Mouse (Mus musculus) MN1 (cell line): ENCODE results near the gene Stk11ip.
A peak's percentile ranks its signal among the peaks of the same experiment; 100 is the strongest.

Experiments used
- DNase-seq: peaks from one replicate; pipeline ENCODE4 v3.0.0-alpha.2; 2016; ENCODE audit warnings: low spot score

The Stk11ip gene

DNA sequence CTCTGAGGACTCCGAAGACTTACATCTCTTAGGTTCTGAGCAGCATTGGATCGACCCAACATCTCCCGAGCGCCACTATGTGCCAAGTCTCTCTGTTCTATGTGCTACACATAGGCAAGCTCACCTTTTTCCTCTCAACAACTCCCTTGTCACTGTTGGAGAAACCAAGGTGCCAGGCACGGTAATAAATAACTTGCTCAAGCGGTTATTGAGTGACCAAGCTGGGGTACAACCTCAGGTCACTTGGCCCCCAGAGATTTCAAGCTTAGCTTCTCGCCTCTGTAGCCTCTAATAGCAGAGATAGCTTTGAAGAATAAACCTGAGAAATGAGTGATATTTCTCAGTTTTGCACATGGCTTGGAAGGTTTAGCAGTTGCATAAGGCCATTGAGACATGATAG is 20.2 kb downstream of the Stk11ip start:
- DNase-seq, result no peak

DNA sequence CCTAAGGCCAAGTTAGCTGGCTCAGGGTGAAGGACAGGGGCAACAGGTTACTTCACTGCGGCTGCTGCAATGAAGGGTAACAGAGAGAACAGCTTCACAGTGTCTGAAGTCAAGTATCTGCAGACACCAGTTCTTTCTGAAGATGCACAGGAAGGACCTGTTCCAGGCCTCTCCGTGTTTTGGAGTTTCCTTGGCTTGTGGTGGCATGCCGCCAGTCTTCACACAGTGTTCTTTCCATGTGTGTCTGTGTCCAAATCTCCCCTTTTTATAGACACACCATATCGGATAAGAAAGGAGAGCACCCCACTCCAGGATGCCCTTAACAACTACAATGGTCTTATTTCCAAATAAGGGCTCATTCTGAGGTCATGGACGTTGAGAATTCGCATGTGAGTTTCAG is 23.0 kb downstream of the Stk11ip start:
- DNase-seq, result no peak

DNA sequence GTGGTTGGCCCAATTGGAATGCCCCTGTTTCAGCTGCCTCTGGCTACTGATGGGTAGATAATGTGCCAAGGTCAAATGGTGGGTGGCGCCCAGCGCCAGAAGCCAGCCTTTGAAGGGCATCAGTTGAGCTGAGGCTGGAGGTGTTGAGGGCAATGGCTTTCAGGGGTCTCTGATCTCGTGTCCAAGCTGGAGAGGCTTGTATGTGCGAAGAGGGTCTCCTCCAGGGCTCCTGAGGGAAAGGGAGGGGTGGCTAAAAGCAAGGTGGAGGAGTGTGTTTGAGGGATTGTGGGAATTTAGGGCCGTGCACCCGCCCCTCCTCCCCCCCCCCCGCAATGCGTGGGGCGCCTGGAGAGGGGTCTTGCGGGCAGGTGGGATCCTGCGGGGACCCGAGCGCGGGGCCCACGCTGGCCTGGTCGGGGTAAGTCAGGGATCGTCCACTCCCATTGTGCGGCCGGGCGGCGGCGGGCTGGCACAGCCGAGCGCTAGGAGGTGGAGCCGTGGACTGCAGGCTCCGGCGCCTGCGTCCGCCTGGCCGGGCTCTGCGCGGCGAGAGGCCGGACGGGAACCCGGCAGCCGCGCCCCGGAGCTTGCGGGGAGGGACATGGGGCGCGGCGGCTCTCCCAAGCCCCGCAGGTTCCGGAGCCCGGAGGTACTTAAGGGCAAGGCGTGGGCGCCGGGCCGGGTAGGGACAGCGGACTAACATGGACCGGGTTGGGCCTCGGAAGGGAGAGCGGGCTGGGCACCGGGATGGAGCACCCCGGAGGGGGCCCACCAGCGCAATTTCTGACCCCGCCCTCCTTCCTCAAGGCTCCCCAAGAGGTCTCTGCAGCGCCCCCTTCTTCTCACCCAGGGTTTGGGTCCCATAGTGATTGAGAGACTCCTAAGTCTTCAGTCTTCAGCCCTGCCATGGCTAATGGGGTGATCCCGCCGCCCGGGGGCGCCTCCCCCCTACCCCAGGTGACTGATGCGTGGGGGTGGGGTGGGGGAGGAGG is 24.9 kb downstream of the Stk11ip start, which contains the start of gene Slc4a3:
Gene Slc4a3 (plus strand): TSS at position 302 of the 992 bp plus-strand sequence.
- peak; percentile 80 for DNase-seq

DNA sequence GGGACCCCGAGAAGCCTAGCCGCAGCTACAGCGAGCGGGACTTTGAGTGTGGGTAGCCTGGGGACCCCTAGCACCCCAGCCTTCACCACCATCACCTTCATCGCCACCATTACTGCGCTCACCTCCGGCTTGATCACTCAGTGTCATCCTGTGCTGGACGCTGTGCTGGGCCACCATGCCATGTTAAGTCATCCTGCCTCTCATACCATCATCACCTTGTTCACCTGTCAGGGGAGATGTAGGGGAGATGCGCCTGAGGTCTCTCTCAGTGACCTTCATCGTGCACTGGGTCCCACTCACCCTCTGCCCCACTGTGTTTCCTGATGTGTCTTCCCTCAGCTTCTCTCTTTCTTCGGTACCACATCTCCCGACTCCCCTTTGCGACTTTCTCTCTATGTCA is 26.0 kb downstream of the Stk11ip start:
- no peak for DNase-seq

DNA sequence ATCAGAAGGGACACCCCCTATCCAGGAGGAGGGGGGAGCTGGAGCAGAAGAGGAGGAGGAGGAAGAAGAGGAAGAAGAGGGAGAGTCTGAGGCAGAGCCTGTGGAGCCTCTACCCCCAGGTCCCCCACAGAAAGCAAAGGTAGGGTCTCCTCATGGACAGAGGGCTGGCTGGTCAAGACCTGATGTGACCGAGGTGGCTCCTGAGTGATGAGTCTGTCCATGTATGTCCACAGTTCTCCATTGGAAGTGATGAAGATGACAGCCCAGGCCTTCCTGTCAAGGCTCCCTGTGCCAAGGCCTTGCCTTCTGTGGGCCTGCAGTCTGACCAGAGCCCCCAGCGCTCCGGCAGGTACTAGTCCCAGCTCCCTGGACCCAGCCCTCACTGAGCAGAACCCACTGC is 26.8 kb downstream of the Stk11ip start:
- no peak for DNase-seq

DNA sequence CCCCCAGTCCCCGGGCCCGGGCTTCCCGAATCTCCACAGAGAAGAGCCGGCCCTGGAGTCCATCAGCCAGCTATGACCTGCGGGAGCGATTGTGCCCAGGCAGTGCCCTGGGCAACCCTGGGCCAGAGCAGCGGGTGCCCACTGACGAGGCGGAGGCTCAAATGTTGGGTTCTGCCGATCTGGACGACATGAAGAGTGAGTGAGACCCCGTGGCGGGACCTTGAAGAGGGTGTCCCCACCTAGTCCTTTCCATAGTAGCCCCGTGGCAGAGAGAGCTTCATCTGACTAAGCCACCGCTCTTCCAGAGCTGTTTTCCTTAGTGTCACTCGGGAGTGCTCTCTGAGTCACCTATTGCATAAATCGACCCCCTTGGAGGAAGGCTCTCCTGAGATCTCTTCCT is 27.5 kb downstream of the Stk11ip start:
- no peak for DNase-seq

DNA sequence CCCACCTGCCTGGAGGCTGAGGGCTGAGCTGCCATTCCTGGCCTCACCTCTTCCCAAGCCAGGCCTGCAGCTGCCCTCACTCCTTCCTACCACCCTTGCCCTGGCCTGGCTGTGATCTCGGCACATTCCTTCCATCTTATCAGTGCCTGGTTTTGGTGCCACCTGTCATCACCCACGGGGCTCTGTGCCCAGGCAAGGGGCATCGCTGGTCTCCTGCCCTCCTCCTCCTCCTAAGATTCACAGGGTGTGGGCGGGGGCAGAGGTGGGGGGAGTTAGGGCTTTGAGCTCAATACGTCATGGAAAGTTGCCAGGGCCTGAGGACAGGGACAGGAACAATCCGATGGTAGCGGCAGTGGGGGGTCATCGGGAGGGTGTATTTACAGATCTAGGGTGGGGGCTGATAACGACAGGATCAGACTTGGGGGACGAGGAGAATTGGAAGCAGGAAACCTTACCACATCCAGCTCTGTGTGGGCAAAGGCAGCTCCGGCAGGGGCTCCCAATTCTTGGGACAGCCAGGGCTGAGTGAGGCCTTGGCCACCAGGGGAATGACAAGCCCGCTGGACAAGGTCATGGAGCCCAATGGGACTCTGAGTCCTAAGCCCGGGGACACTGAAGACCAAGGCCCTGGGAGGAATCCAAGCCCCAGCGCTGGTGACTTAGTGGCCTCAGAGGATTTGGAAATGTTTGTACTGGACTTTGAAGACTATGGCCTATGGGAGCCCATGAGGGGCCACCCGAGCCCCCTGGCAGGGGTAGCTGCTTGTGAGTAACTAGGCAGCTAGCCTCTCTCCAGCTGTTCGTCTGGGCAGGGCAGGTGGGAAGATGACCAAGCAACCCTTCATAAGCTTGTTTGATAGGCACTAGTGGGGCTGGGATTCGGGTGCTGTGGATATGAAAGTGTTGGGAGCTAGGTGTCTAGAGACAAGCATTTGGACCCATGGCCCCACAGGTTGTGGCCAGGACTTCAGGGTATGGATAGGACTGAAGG is 28.3 kb downstream of the Stk11ip start:
- no peak for DNase-seq

DNA sequence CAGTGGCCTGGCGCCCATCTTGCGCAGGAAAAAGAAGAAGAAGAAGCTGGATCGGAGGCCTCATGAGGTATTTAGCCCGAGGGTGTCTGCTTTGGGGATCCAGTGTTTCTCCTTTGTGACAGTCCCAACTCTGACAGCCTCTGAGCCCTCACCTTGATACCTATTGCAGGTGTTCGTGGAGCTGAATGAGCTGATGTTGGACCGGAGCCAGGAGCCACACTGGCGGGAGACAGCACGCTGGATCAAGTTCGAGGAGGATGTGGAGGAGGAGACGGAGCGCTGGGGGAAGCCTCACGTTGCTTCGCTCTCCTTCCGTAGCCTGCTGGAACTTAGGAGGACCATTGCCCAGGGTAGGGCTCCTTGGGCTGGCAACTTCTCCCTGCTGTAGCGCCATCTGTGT is 29.3 kb downstream of the Stk11ip start:
- no peak for DNase-seq

DNA sequence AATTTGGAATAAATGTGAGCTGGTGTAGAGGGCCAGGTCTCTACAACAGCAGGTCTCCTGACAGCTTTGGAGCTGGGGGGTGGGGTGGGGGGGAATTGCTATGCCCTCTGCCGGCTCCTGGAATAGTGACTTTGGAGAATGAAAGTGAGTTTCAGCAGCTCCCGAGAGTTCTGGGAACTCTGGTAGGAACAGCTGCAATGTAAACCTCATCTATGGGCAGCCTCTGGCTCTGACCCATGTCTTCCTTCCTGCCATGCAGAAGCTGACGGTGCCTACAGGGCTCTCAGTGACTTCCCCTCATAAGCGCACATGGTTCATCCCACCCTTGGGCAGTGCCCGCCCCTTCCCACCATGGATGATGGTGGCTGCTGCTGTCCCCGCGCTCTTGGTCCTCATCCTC is 34.4 kb downstream of the Stk11ip start:
- DNase-seq, result no peak

DNA sequence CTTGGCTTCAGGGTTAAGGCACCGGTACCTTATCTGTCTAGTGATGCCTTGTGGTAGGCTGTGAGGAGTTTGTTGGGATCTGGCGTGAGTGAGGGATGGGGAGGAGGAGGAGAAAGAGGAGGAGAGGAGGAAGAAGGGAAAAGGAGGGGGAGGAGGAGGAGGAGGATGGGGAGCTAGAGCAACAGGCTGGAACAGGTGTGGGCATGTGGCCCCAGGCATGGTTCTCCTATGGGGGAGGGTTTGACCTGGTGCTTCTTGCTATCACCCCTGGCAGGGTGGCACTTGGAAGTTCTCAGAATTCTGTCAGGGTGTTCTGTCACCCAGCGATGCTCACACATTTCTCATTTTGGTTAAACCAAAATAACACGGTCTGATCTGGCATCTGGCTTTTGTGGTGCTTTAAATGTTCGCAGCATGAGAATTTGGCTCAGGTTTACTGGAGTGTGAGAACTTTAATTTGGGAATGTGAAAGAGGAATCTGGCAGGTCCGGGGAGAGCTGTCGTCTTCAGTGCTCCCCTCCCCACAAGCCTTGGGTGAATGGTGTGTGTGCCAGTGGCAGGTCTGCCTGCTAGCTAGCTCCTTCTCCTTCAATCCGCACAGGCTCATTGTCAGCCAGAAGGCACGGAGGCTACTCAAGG is 34.9 kb downstream of the Stk11ip start:
- no peak for DNase-seq

DNA sequence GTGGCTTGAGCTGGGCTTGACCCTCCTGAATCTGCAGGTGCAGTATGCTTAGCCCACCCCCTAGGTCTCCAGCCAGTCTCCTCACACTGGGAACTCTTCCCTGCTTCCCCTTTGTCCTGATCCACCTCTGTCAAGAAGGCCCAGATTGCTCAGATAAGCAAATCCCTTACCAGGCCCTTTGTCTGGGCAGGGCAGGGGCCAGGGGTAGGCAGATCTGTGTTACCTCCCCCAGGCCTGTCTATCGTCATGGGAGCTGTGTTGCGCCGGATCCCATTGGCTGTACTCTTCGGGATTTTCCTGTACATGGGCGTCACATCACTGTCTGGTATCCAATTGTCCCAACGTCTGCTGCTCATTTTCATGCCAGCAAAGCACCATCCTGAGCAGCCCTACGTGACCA is 35.7 kb downstream of the Stk11ip start:
- DNase-seq, result no peak

DNA sequence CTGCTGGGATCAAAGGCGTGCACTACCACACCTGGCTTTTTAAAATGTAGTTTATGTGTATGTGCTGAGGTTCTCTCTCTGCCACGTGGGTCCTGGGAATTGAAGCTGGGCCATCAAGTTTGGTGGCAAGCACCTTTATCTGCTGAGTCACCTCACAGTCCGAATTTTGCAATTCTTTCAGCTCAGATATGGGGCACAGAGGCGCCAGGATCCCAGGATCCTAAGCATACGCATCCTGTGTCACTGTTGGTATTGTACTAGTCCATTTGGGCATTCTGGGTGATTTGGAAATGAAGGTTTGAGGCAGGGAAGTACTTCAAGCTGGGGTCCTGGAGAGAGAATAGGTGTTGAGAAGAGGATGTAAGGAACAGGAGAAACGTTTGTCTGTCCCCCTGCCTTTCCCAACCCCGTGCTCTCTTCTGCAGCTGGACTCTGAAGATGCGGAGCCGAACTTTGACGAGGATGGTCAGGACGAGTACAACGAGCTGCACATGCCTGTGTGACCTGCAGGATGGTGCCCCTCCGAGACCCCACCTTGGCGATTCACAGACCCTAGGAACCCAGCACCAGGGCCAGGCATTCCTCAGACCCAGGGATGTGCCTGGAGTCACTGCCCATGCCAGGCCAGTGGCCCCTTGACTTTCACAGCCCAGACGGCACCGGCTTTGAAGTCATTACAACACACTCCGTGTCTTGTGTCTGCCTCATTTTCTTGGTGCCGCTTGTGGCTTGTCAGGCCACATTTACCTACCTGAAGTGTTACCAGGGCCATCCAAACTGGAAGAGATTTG is 37.3 kb downstream of the Stk11ip start:
- DNase-seq, result no peak

DNA sequence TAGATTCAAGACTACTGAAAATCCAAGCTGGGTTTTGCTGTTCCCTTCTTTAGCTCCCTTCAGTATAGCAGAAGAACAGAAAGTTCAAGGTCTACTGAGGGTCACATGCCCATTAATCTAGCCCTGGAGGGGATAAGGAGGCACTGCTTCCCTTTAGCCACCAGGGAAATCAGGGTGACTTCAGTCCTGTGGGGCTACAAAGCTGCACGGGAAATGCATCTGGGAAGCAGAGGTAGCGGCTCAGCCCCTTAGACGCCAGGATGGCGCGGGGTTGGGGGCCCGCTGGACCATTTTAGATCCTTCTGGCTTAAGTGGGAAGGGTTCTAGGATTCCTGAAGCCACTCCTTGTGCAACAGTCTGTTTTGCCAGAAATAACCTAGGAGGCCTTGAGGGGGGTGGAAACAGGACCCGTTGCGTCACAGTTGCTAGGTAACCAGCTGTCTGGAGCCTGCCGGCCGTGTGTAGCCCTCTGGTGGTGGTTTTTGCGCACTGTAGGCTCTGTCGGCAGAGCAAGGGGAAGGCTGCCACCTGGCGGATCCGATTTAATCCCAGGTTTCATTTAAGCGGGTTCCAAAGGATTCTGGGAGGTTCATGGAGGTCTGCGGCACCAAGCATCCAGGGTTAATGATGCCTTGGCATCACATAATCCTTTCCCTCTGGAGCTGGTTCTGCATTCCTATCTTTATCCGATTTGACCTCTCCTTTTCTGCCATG is 38.0 kb downstream of the Stk11ip start:
- DNase-seq, result peak; percentile 96

DNA sequence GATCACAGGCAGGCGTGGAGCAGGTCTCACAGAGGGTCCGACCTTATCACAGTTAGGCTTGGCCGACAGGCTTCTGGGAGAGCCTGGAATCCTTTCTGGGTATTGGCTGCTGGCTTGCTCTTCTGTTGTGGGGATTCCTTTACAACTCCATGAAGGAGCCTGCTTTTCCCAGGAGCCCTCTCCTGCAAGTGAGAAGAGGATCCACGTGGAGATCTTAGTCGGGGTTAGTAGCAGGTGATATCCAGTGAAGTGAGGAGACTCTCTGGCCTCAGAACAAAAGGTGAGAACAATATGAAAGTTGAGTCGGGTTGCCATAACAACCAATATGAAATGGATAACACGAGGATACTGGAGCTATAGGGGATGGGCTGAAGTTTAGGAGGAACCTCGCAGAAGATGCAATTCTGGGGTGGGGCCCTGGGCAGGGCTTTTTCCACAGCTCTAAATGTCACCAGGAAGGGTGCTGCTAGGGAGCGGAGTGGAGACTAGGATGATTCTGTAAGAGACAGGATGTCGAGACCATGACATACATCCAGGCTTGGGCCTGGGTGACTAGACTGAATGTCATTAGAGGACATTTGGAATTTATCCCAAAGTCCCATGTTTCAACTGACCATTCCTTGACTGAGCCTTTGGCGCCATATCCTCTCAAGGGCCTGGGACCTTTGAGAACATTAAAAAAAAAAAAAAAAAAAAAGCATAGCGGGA is 39.0 kb downstream of the Stk11ip start:
- DNase-seq, result peak; percentile 14

DNA sequence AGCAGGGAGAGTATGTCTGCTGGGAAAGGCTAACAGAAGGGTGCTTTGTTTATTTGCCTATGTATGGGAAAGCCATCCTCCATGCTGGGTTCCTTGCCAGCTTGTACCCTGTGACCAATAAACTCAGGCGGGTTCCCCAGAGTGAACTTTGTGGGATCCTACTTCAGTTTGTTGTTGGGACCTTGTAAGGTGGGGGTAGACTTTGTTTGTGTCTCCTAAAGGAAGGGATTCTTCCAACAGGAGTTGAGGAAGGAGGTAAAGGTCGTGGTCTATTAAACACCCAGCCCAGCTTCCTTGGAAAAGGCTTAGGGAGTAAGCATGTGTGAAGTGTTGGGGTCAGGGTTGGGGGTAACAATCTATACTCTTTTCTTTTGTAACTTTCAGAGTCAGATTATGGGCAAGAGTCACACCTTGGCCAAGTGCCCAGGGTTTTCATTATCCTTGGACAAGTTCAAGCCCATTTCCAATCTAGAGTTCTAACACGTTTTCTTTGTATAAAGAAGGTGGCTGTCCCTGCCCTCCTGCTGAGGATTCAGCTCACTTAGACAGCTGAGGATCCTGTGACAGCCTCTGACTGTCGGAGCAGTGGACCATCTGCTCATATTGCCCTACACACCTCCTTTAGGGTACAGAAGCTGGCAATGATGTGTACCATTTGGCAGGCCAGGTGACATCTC is 40.0 kb downstream of the Stk11ip start:
- DNase-seq, result no peak

DNA sequence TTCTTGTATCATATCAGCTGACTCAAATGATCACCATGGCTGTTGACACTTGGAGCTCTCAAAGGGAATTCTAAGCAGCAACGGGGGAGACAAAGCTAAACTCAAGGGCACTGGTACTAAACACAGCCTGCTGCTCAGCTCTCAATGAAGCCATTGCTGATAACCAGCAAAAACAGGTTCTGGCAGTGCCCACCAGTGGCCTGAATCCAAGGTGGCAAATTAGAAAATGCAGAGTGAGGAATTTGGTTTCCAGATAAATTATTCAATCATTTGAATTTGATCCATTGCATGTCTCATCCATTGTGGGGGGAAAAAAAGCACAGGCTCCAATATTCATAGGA is 40.5 kb downstream of the Stk11ip start:
- DNase-seq, result no peak

DNA sequence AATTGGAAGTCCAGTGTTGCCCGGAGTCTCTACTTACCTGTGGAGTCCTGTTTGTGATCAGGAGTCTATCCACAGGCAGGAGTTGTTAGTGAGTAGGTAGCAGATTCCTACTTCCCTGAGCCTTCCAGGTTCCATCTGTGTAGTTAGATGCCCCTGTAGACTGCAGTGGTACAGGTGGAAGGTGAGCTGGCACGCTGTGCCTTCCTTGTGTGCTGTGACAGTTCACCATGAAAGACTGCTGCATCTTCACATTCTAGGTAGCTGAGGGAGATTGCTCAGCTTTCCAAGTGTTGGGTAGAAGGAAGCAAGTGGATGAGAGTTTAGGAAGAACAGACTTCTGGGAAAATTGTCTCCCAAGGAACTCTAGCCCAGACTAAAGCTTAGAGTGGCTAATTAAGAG is 42.8 kb downstream of the Stk11ip start:
- no peak for DNase-seq

DNA sequence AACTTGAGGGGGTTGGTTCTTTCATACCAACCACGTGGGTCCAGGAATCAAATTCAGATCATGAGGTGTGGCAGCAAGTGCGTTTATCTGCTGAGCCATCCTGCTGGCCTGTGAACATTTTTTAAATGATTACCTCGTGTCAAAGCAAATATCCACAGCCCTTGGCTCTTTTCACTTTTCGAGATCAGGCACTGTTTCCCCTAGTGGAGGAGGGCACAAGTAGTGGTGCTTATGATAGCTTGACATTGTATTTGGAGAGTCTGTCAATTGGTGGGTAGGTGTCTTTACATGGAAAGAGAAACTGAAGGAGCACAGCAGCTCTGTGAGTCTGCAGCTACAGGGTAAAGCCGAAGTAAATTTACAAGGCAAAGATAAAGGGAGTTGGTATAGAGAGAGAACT is 43.6 kb downstream of the Stk11ip start:
- no peak for DNase-seq

DNA sequence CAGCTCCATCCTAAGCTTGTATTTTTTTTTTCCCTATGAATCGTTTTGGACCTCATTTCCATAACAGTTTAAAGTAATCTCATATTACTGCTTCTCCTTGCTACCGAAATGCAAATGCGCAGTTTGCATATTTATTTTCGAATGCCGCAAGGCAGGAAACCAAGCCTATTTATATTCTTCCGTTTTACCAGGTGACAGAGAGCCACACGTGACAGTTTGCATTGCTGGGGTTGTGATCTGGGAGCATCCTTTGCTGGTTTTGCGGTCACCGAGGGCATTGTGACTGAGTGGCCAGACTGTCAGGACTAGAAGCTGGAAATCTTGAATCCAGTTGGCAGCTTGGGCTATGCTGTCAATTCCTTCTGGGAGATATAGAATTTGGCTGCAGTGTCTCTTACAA is 44.3 kb downstream of the Stk11ip start:
- DNase-seq, result no peak

DNA sequence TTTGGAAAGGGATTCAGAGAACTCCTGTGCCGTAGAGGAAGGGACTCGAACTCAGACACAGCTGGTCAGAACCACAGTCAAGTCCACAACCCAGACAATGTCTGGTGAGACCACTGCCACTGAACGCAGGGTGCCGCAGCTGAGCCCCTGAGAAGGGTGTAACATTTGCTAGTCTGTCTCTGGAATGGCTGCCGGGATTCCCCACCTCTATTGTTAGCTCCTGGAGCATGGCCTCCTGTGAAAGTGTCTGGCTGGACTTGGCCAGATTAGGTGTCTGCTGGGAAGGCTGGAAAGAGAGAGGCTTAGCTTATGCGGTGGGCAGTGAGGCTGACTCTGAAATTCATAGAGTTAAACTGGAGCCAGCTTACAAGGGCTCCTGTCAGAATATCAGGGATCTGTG is 49.1 kb downstream of the Stk11ip start:
- DNase-seq, result no peak
